Mouse (Mus musculus): ENCODE results near the gene Ms4a13.

DNA sequence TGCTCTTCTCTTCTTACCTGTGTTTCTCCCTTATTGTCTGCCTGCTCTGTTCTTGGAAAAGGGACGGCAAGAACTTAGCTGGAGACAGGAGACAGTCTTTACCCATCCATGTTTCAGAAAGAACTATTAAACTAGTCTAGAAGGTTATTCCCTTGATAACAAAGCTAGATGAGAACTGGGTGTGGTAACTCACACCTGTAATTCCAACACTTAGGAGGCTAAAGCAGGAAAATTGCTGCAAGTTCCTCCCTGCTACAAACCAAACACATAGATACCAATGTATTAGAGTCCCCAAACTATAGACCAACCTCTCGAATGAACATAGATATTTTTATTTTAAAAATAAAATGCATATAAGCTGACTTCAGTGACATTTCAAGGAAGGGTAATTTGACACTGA lies 61.7 kb downstream of the Ms4a13 start:
- TF ChIP-seq FLI1 (IDR thresholded peaks at IDR 0.05; ENCODE audit: low read length) (no peak), GATA1 (IDR thresholded peaks at IDR 0.05; ENCODE audit: borderline replicate concordance, low read length) (no peak)
